Mouse (Mus musculus) kidney, postnatal 0 days (tissue): ENCODE data around the gene Lhx6. TPM values are rescaled to one million over a fixed set of nuclear protein-coding genes. Genes with fewer than 3 reads are reported as not detected.

ENCODE experiments used
- ATAC-seq: fragments of 200-750 bp; cut with Nextera tagmentation; replicated peaks from 2 replicates; pipeline ENCODE4 v1.8.0; 2017; ENCODE audit warnings: low read depth, moderate number of reproducible peaks, moderate TSS enrichment, moderate library complexity; ENCODE audit not compliant: low FRiP score
- DNase-seq: peaks from one replicate; pipeline ENCODE4 v3.0.0-alpha.2; 2016; ENCODE audit warnings: low spot score
- H3K27ac ChIP-seq: fragments of 300-500 bp; sonication (generic); 2 replicates; pipeline ENCODE4 v1.5.1; 2014; ENCODE audit warnings: mild to moderate bottlenecking
- H3K27me3 ChIP-seq: fragments of 300-500 bp; sonication (generic); 2 replicates; pipeline ENCODE4 v1.6.1; 2014; ENCODE audit warnings: low read length, mixed read lengths; ENCODE audit not compliant: insufficient read depth
- H3K36me3 ChIP-seq: fragments of 300-500 bp; sonication (generic); 2 replicates; pipeline ENCODE4 v1.6.1; 2014; ENCODE audit warnings: low read length, mixed read lengths; ENCODE audit not compliant: insufficient read depth
- H3K4me1 ChIP-seq: fragments of 300-500 bp; sonication (generic); replicated peaks from 2 replicates; pipeline ENCODE4 v1.6.1; 2014; ENCODE audit warnings: antibody characterized with exemption, low read length, mixed read lengths; ENCODE audit not compliant: insufficient read depth
- H3K4me2 ChIP-seq: fragments of 300-500 bp; sonication (generic); 2 replicates; pipeline ENCODE4 v1.6.1; 2014; ENCODE audit warnings: mild to moderate bottlenecking, low read length, moderate library complexity, mixed read lengths
- H3K4me3 ChIP-seq: fragments of 300-500 bp; sonication (generic); replicated peaks from 2 replicates; pipeline ENCODE4 v1.5.1; 2014; ENCODE audit warnings: low read depth, low read length
- H3K9ac ChIP-seq: fragments of 300-500 bp; sonication (generic); 2 replicates; pipeline ENCODE4 v1.6.1; 2014; ENCODE audit warnings: low read depth, low read length
- H3K9me3 ChIP-seq: fragments of 300-500 bp; sonication (generic); replicated peaks from 2 replicates; pipeline ENCODE4 v1.6.1; 2016; ENCODE audit warnings: low read length, inconsistent platforms, mixed read lengths
- CTCF ChIP-seq: IDR thresholded peaks from 2 replicates; pipeline ENCODE4 v1.5.1; 2016; ENCODE audit warnings: antibody characterized with exemption, low read depth, mild to moderate bottlenecking, moderate library complexity
- WGBS: fragments of 180-500 bp; shearing (Covaris S2); extraction: QIAGEN DNeasy Blood & Tissue Kit; methylation state at CpG from one replicate; pipeline ENCODE4 v1.1.7; 2014; 5-methylcytosine and 5-hydroxymethylcytosine counted together
- polyA plus RNA-seq: library from polyadenylated mRNA; unstranded; fragments of >200 nt; fragmentation: Nextera tagmentation; extraction: Ambion mirVana; gene quantifications from 2 replicates; pipeline ENCODE4 v1.2.1, GENCODE M21; 2015

Lhx6 gene
- polyA plus RNA-seq, 1 experiment from 2014 or later = 1.7 TPM

- no peak overlapping the region for H3K9ac ChIP-seq
- no peak for TF ChIP-seq CTCF
- WGBS = 77% methylated on average over 7 of the region's 7 CpGs
- no peak overlapping the region for H3K4me3 ChIP-seq
- ATAC-seq (no peak), DNase-seq (no peak)
- H3K9me3 ChIP-seq = no peaks in the 10 kb centered on the region
- H3K4me1 ChIP-seq = 0 out of 2 replicates have a peak, but pooled peaks cover 6% of the 10 kb centered on the region
- no peak overlapping the region for H3K27ac ChIP-seq
- no peaks in the 10 kb centered on the region for H3K27me3 ChIP-seq
- H3K36me3 ChIP-seq = peaks cover 20% of the 10 kb centered on the region
- no peak overlapping the region for H3K4me2 ChIP-seq
Measured at GRCm38 (mm10) chr2:36033966-36034365, 71.2 kb downstream of the Lhx6 start.

- Histone ChIP-seq H3K36me3 (peaks cover 15% of the 10 kb centered on the region), H3K4me3 (no peak overlapping the region), H3K27me3 (no peaks in the 10 kb centered on the region), H3K9me3 (no peaks in the 10 kb centered on the region), H3K4me2 (no peak overlapping the region), H3K4me1 (0 out of 2 replicates have a peak, but pooled peaks cover 6% of the 10 kb centered on the region), H3K9ac (no peak overlapping the region), H3K27ac (no peak overlapping the region)
- TF ChIP-seq CTCF = no peak
- no peak for ATAC-seq
- WGBS = 81% methylated on average over 7 of the region's 7 CpGs
- no peak for DNase-seq
Measured at GRCm38 (mm10) chr2:36032884-36033283, 72.3 kb downstream of the Lhx6 start.

Other genes starting within 250 kb of the Lhx6 start
- 1.2 and 1.5 TPM in 2 replicates for gene Ttll11, start 125.5 kb downstream of the Lhx6 start, polyA plus RNA-seq
- 383 TPM in 2 replicates for gene Ndufa8, start 56.0 kb downstream of the Lhx6 start, polyA plus RNA-seq
- gene Morn5, start 56.0 kb downstream of the Lhx6 start, polyA plus RNA-seq = 0.27 and 0.62 TPM in 2 replicates
- gene Mrrf, start 31.0 kb upstream of the Lhx6 start, polyA plus RNA-seq = 25.4 and 28.6 TPM in 2 replicates
- gene Rbm18, start 31.4 kb upstream of the Lhx6 start, polyA plus RNA-seq = 59.8 and 62.5 TPM in 2 replicates
- 41.9 and 42.0 TPM in 2 replicates for gene Ptgs1, start 125.0 kb upstream of the Lhx6 start, polyA plus RNA-seq